Mouse (Mus musculus) gastrocnemius, postnatal 25 days (tissue): ENCODE data around the gene Nebl. TPM values are rescaled to one million over a fixed set of nuclear protein-coding genes. Genes with fewer than 3 reads are reported as not detected.
A peak's percentile ranks its signal among the peaks of the same experiment; 100 is the strongest.

Experiments used
- DNase-seq: peaks from one replicate; pipeline ENCODE4 v3.0.0; 2022
- long read RNA-seq, 2 experiments: library from polyadenylated mRNA; stranded (forward); transcript quantifications; one replicate each; pipeline ENCODE4 v2.0.0; 2021
- total RNA-seq, 2 experiments: library from RNA; stranded (reverse); gene quantifications; 1 replicate in 1 of 2; 2 replicates in 1 of 2; pipeline ENCODE4 v1.2.3; 2021

Gene Nebl
- under 1 TPM; 0.91 to 0.95 TPM for total RNA-seq
- long read RNA-seq, experiment 1, result 0 reads
- long read RNA-seq, experiment 2, result 0 reads

DNA sequence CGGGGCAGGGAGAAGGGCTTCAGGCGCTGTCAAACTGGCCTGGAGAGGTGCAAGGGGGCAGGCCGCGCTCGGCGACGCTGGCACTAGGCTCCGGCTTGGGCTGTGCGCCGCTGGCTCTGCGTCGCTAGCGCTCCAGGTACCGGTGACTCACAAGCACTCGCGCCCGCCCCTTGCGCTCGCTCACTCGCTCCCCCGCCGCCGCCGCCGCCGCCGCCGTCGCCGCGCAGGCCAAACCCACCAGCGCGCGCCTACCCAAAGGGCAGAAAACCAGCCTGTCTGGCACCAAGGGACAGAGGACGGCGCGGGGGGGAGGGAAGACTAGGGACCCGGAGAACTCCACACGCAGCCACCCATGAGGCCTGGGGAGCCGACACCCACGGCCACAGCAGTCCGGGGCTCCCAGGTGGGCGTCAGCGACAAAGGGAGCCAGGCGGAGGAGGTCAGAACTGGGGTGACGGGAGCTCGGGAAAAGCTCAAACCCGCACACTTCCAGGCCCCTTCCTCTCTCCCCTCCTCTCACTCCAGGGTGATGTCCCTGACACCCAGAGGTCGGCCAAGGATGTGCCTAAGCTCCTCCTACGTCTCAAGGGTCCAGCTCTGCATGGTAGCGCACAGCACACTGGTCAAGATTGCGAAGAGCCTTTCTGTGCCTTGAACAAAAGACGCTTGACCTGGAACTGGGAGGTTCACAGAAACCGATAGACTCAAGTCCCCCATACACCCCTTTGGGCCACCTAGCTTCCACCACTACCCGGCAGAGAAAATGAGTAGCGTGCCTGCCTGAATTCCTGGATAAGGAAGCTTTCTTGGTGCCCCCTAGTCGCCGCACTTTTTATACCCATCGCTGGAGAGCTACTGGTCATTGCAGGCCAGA lies at the start of gene Nebl:
TSS of gene Nebl (minus strand) at position 508 of the 874 bp plus-strand sequence.
- peak; percentile 13 for DNase-seq

DNA sequence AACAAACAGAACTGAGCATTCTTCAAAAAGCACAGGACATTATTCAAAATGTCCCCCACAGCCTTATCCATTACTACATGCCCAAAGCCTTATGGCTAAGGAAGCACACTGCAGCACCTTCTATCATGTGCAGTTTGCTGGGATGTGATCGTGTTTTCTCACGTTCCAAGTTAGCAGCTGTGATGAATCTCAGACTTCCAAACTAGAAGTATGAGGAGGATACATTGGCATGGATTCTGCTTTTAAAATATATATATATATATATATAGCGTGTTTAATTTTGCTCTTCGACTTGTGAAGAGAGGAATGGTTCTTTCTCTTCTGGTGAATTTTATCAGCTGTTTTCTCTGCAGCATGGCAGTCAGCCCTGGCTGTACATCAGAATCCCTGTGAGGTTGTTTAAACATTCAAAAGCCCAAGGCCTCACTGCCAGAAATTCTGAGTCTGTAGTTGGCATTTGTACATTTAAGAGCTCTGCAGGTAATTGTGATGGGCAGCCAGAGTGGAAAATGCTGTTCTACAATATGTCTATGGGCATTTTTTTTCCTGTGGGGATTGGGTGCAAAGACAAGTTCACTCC lies 39.1 kb upstream of the Nebl start:
- no peak for DNase-seq

DNA sequence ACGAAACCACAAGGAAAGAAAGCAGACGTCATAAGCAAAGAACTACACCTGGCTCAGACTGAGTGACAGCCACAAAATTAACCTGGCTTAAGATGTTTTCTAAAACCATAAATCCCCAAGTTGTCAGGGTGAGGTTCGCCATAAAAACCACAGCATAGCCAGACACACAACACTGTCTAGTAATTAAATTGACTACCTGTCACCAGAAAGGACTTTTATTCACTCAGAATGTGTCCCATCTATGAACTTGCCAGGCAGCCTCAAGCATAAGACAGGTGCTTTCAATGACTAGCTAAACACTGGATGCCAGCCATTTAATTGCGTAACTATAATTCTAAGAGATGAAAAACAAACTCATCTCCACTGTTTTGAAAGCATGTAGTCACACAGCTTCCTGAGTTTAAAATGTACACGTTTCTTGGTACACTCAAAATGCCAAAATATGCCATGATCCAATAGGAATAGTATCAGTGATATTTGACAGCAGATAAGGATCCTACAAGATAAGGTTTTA lies 38.0 kb upstream of the Nebl start:
- DNase-seq, result no peak

DNA sequence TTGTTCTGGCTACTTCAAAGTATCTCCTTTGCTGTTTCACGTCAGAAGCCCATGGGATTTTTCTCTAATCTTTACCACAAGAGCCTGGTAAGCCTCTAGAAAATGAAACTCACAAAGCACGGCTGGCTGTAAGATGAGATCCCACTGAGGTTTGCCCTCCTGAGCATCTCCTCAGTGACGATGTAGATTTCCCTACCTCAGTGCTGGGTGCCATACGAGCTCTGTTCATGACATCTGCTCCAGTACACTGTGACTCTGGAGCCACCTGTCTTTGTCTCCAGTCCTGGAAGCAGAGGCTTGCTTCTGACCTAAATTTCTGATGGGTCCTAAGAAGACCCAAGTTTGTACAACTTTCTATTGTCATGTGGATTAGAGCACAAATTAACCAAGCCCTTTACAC lies 25.0 kb upstream of the Nebl start:
- DNase-seq, result no peak

DNA sequence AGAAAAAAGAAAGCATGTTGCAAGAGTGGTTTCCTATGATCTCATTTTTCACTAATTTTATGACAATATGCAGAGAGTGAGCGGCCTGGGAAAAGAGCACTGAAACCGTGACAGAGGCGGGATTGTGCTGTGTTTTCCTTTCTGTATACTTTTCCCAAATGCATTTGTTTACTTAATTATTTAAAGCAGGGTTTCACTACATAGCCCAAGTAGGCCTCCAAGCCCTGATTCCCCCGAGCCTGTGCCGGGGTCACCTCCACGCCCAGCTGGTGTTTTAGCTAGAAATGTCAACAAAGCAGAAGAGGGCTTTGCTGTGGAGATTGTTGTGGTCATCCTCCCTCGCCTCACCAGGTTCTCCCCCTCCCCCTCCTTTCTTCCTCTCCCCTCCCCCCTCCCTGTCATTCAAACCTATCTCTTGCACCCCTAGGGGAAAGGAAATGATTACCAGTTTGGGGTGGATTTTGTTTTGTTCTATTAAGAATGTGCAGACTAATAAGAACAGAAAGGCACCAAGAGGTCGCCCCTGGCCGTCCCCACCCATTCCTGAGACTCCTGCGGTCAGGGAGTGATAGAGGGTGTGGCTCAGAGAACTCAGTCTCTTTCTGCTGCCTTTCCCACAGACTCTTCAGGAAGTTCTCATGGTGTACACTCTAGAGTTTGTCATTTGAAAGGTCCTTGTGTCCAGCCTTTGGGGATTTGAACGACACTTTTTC lies 10.9 kb upstream of the Nebl start:
- no peak for DNase-seq

DNA sequence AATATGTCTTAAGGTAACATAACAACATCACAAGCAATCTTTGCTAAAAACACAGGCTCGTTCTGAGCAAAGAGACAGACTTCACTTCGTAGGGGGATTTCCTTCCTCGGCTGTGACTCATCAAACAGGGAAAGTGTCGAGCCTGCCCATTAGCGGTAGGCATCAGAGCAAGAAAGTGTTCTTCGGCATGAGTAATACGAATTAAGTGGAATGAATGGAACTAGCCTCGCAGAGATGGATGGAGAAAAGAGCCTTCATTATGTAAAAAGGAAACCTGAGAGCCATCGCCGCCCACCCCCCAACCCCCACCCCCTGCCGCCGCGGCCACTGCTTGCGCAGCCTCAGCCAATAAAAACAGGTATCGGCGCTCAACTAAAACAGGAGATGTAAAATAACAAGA lies 10.3 kb upstream of the Nebl start:
- DNase-seq, result no peak

DNA sequence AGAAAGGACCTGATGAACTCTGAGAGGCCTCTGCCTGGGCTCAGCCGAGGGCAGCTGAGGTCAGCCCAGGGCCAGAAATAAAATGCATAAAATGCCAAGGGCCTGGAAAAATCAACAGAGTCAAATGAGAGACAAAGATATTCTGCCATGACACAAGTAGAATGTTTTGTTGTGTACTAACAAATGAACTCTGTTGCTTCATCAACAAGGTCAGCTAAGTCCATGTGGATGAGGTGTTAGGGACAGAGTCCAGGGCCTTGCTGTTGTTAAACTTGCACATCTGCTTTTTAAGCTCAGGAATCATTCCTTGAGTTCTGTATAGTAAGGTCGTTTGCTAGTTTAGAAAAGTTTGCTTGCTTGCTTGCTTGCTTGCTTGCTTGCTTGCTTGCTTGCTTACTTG lies 9.2 kb upstream of the Nebl start:
- no peak for DNase-seq

DNA sequence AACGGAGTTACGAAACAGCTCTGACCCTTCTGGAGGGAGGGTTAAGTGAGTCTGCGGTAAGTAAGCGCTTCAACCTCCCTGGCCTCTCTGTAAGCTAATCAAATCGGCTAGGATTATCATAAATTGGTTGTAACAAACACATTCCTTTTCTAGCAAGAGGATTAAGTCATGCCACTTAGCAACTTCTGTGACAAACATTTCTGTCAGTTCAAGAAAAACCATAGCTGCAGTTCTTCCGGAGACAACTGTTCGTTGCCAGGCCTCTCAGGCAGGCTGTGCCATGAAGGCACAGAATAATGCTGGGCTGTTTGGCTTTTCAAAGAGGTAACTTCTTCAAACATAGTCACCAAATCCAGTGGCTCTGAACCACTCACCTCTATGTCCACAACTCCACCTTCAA lies 946 bp upstream of the Nebl start:
- no peak for DNase-seq

DNA sequence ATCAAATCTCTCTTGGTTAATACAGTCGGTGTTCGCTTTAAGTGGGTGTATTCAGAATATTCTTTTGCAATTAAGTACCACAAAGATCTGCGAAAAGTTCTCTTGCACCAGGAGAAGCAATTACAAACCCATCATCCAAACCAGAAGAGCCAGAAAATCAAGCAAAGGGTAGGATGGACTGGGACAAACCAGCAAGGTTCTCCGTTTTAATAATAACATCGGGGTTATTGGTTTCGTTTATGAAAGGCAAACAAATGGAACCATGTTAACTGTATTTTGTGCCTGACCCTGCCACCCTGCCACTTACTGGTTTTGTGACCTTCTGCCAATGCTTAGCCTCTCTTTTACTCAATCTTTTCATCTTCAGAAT lies 552 bp upstream of the Nebl start:
- no peak for DNase-seq

DNA sequence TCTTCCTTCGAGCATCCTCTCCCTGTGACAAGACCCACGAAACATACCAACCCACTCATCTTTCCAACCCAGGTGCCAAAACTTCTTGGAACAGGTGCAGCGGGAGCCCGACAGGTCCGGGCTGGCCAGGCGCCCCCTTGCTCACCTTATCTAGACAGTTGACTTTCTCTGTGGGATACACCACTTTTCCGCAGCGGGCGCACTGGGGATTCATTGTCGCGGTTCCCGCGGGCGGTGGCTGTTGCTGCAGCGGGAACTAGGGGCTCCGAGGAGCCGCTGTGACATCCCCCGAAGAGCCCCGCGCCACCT lies 662 bp downstream of the Nebl start:
- no peak for DNase-seq

DNA sequence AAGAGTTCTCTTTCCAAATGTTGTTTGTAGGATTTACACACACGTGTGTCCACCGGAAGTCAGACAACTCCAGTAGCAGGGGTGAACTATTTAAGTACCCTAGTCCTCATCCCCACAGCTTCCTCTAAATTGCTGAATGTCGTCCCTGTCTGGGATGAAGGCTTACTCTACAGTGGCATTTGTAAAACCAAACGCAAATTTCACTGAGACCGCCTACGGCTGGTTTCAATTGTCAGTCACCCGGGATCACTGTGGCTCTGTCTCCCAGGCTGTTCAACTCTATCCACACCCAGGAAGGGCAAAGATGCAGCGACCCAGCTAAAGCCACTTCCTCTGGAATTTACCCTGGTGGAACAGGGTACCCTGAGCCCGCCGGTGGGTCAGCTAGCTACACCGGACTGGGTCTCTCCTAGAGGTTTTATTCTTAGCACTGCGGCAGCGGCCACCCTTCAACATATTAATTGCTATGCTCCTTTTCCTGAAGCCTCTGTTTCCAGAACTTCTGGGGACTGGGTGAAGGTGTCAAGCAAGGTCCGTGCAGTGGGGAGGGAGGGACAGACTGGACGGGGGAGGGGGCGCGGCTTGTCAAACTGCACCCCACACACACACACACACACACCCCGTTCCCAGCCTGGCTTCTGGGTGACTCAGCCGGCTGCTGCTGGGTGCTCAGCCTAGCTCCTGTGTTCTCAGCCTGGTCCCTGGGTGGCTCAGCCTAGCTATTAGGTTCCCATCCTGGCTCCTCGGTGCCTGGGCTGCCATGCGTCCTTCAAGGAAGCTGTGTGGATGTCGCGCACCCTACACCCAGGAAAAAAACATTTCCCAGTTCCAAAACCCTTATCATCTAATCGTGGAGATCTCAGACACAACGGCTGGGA lies 1.3 kb downstream of the Nebl start:
- no peak for DNase-seq

DNA sequence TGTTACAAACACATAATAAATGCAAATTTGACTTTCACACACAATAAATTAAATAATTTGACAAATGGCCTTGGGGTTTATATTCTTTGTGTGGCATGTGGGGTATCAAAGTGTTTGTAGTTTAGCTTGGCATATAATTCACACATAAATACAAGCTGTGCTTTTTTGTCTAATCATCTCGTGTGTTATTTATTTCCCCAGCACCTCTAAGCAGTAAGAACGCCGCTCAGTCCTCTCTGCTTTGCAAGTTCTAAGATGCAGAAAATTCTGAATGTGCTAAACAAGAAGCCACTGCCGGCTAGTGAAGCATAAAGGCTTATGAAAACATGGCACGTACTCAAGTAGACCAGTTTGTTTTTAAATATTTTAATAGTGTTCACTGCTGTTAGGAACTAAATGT lies 6.9 kb downstream of the Nebl start:
- no peak for DNase-seq

DNA sequence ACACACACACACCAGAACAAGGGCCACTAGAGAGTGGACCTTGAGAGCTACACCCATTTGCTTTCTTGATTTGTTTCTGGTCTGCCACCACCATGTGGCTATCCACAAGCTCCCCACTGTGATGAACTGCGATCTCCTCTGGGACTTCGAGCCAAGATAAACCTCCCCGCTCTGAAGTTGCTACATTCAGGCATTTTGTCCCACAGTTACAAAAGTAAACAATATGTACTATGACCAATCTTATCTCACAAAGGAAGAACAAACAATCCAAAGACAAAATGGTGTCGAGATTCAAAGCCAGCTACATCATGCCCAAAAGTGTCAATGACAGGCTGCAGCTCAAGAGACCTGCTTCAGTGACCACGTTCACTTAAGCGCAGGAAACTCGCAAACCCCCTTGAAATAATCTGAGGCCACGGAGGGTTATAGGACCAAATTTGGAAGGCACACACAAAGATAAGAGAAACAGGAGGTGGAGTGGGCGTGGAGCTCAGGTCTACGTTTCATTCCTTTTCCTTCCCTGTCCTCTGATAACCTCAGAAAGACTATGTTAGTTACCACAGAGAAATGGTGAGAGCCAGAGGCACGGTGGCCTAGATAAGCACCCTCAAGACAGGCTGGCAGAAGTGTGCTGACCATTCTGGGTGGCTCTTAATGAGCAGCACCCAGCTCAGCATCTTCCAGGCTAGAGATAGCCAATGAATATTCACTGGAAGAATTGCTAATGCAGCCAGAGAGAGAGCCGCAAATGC lies 7.8 kb downstream of the Nebl start:
- no peak for DNase-seq

DNA sequence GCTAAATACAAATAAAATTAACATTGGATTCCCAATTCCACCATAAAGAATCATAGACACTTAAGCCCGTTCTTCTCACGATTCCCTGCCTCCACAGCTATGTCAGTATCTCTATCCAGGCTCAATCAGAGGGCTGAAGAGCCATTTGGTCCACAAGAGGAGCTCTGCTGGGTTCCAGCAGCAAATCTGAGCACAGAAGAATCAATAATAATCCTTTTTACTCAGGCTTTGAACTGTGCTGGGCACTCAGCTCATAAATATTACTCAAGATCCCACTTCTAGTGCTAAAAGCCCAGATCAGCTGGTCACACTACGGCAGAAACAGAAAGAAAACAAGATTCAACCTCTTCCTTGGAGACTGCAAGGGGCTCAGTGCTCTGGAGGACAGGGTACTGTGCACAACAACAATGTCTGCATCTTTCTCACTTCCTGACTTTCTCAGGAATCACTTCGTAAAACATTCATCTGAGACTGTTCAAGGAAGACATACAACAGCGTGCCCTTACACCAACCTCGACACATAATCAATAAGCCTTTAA lies 10.0 kb downstream of the Nebl start:
- DNase-seq, result no peak

DNA sequence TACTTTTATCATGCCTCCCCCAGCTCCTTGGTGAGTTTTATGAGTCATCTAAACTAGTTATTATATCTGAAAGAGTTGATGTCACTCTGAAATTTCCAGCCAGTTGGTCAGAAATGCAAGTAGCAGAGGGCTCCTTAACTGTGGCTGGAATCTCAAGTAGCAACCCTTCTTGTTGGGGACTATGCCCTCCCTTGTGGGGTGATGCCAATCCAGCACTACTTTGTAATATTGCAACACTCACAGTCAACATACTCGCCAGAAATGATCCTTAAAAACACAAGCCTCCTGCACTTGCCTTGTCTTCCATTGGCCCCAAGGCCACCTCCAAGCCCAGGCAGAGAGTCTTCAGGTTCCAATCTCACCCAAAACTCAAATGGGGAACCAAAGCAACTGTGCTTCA lies 13.0 kb downstream of the Nebl start:
- no peak for DNase-seq

DNA sequence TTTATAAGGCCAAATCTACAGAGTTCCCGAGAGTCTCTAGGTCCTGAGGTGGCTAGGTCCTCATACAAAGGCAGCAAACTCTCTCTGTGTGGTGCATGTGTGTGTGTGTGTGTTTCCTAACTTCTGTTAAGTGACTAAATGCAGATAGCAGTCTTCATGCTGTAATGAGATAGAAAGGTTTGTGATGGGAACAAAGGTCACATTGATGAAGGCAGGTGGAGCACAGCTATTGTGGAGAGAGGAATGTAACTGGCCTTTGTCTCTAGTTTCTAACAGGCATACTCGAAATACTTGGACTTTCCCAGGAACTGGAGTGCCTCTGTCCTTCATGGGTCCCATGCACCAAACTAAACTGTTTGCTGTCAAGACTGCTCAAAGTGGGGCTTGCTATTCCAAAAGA lies 14.1 kb downstream of the Nebl start:
- no peak for DNase-seq

DNA sequence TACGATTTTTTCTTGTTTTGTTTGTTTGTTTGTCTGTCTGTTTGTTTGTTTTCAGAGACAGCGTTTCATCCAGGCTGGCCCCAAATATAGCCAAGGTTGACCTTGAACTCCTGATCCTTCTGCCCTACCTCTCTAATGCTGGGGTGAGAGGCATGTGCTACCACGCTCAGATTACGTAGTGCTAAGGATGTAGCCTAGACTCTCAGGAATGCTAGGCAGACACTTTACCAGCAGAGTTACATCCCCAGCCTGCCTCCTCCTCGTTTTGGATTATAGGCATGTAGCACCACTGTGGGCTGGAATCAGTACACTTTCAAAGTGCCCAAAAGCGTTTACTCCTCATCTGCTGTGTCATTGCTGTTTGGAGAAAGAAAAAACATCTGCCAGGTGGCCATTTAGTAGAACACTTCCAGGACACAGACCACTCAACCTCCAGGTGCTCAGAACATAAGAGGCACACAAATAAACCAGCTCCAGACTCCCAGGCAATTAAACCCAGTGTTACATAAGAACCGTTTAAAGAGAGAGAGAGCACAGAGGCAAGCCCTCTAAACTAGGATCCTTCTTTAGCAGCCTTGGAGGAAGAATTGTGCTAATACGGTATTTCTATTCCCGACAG lies 16.0 kb downstream of the Nebl start:
- no peak for DNase-seq

DNA sequence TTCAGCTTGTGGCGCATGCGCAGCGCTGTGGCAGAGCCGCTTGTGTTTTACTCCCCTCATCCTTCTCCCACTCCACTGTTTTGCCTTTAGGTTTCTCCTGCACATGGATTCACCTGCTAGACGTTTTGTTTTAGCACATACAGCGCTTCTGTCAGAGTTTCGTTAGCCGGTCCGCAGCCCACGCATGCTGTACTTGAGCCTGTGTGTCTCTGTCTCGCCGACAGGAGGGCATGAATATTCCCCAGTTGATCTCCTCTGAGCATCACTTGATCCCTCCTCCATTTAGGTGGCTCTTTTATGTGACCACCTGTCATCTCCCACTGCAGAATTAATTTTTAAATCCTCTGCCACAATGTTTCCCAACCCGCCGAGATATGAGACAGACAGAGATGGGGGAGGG lies 16.6 kb downstream of the Nebl start:
- no peak for DNase-seq

DNA sequence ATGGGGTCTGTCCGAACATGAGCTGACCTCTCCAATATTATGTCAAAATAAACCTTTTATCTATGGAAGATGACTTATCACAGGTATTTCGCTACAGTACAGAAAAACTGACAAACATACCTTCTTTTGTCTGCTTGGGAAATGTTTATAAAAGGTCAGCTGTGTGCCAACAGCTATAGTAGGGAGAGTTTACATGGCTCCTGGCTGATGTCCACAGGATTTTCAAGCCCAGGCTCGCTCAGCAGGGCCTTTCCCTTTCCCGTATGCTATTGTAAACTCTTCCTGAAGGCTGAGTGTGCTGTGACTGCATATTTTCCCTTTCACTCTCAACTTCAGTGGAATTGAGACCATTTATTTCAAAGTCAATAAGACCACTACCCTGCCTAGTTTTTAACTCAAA lies 17.1 kb downstream of the Nebl start:
- DNase-seq, result no peak

DNA sequence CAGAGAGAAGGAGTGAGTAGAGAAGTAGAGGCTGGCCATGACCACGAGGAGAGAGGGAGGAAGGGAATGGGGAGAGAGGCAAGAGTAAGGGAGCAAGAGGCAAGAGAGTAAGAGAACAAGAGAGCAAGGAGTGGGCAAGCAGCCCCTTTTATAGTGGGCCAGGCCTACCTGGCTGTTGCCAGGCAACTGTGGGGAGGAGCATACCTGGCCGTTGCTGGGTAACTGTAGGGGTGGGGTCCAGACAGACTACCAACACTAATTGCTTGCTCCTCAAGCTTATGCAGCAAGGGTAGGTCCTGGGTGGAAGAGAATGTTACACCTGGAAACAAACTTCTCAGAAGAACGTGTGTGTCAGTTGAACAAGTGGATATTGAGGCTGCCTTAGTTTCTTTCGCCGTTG lies 20.0 kb downstream of the Nebl start:
- DNase-seq, result no peak

DNA sequence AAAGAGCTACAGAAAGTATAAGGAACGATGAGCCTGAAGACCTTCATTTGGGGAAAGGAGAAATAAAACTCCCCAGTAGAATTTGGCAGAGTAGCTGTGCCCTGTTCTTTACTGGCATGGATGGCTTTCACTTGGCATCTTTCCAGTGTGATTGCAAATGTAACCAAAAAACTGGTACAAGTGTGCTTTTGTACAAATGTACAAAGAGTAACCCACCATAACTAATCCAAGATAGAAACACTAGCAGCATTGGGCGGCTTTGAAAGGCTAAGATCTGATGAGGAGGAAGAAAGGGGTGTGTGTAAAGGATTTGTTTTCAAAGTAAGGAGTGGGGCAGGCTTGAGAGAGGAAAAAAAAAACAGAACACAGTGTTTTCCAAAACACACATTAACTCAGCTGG lies 21.2 kb downstream of the Nebl start:
- DNase-seq, result no peak
